Mouse (Mus musculus) hindbrain, embryonic 15.5 days (tissue): ENCODE measurements around the gene Dlgap1. TPM values are rescaled to one million over a fixed set of nuclear protein-coding genes. Genes with fewer than 3 reads are reported as not detected.

Experiments
- ATAC-seq: fragments of 200-750 bp; cut with Nextera tagmentation; 2 replicates; pipeline ENCODE4 v1.8.0; 2017; ENCODE audit warnings: low read depth, moderate number of reproducible peaks, moderate TSS enrichment; ENCODE audit not compliant: low FRiP score
- H3K27ac ChIP-seq: fragments of 300-500 bp; sonication (generic); replicated peaks from 2 replicates; pipeline ENCODE4 v1.5.1; 2015; ENCODE audit warnings: mild to moderate bottlenecking, inconsistent platforms
- H3K27me3 ChIP-seq: fragments of 300-500 bp; sonication (generic); 2 replicates; pipeline ENCODE4 v1.6.1; 2015; ENCODE audit warnings: control low read depth, inconsistent platforms
- H3K36me3 ChIP-seq: fragments of 300-500 bp; sonication (generic); 2 replicates; pipeline ENCODE4 v1.6.1; 2015; ENCODE audit warnings: control low read depth, inconsistent platforms
- H3K4me1 ChIP-seq: fragments of 300-500 bp; sonication (generic); replicated peaks from 2 replicates; pipeline ENCODE4 v1.6.1; 2015; ENCODE audit warnings: control low read depth, inconsistent platforms
- H3K4me2 ChIP-seq: fragments of 300-500 bp; sonication (generic); 2 replicates; pipeline ENCODE4 v1.6.1; 2015; ENCODE audit warnings: moderate library complexity, mild to moderate bottlenecking, inconsistent platforms
- H3K4me3 ChIP-seq: fragments of 300-500 bp; sonication (generic); 2 replicates; pipeline ENCODE4 v1.5.1; 2015; ENCODE audit warnings: mild to moderate bottlenecking, inconsistent platforms
- H3K9ac ChIP-seq: fragments of 300-500 bp; sonication (generic); 2 replicates; pipeline ENCODE4 v1.6.1; 2015; ENCODE audit warnings: inconsistent platforms
- H3K9me3 ChIP-seq: fragments of 300-500 bp; sonication (generic); 2 replicates; pipeline ENCODE4 v1.6.1; 2016; ENCODE audit warnings: control low read depth, inconsistent platforms
- WGBS: fragments of 180-500 bp; shearing (Covaris S2); methylation state at CpG from one replicate; pipeline ENCODE4 v1.1.7; 2015; 5-methylcytosine and 5-hydroxymethylcytosine counted together
- polyA plus RNA-seq: library from polyadenylated mRNA; unstranded; fragments of >200 nt; fragmentation: Nextera tagmentation; extraction: Ambion mirVana; gene quantifications from 2 replicates; pipeline ENCODE4 v1.2.1, GENCODE M21; 2015

The Dlgap1 gene
- polyA plus RNA-seq, 1 experiment from 2014 or later = 39.5 TPM

DNA sequence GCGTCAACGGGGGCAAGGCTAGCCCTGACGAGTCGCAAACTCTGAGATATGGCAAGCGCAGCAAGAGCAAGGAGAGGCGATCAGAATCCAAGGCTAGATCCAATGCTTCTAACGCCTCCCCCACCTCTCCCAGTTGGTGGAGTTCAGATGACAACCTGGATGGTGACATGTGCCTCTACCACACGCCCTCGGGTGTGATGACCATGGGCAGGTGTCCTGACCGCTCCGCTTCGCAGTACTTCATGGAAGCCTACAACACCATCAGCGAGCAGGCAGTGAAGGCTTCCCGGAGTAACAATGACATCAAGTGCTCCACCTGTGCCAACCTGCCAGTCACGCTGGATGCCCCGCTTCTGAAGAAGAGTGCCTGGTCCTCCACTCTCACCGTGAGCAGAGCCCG, 547.6 kb downstream of the Dlgap1 start:
- H3K4me2 ChIP-seq = no peak overlapping the region
- H3K27ac ChIP-seq = no peak overlapping the region
- peaks cover 7% of the 10 kb centered on the region for H3K4me1 ChIP-seq
- peaks cover 13% of the 10 kb centered on the region; the same call in 1 of the 2 replicates for H3K36me3 ChIP-seq
- 94% methylated on average over 18 of the region's 18 CpGs for WGBS
- no peak overlapping the region for H3K9ac ChIP-seq
- no peaks in the 10 kb centered on the region for H3K9me3 ChIP-seq
- no peaks in the 10 kb centered on the region for H3K27me3 ChIP-seq
- ATAC-seq = no peak
- no peak overlapping the region for H3K4me3 ChIP-seq

DNA sequence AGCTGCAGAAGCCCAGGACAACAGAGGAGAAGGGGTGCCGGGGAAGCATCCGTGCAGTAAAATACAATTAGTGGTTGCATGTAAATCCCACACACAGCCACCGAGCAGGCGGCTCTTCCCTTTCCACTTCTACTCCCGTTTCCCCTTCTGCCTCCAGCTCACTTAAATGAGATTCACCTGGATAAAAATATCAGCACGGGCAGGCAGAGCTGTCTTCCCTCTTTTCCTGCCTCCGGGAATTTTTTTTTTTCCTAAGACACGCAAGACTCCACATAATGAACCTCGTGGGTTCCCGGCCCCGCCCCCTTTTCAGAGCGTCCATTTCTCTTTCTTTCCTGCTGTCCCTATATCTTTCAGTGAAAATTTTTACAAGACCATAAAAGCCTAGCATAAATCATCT, 548.5 kb downstream of the Dlgap1 start:
- Histone ChIP-seq H3K27me3 (no peaks in the 10 kb centered on the region), H3K4me2 (no peak overlapping the region), H3K27ac (no peak overlapping the region), H3K9ac (no peak overlapping the region), H3K4me3 (no peak overlapping the region), H3K4me1 (peaks cover 13% of the 10 kb centered on the region), H3K9me3 (no peaks in the 10 kb centered on the region), H3K36me3 (peaks cover 13% of the 10 kb centered on the region; the same call in 1 of the 2 replicates)
- no peak for ATAC-seq
- WGBS = 85% methylated on average over 12 of the region's 12 CpGs

DNA sequence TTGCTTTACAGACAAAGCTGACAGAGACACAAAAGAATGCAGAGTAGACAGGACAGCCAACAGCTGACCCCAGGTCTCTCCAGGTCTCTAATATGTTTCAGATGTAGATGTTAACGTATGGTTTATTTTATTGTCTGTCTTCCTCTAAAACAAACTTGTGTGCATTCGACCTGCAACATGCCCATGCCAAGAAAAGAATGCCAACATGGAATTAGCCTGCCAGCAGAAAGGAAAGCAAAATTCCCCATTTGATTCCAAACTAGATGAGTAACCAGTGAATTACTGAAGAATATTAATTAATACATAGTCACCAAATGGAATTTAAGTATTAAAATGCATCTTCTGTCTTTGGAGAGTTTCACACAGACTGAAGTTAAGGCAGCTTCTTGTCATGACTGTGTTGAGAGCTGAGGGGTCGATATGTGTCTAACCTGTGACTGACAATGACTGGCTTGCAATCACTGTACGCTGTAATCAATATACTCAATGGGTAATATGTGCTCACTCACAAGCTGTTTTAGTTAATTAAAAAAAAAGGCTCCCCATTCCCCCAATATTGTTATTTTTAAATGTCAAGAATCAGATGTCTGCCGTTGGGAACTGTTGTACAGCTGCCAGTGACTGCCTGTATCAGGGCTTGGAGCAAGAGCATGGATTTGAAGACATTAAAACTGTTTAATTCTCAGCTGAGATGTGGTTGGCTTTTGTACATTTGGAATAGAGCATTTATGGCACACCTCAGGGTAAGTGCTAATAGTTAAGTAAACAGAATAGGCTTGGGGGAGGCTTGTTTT, 552.4 kb downstream of the Dlgap1 start:
- Histone ChIP-seq H3K4me1 (peaks cover 15% of the 10 kb centered on the region), H3K4me3 (no peak overlapping the region), H3K4me2 (peak overlapping the region; percentile 36), H3K9ac (no peak overlapping the region), H3K27me3 (no peaks in the 10 kb centered on the region), H3K27ac (no peak overlapping the region), H3K36me3 (peaks cover 12% of the 10 kb centered on the region; the same call in 1 of the 2 replicates), H3K9me3 (no peaks in the 10 kb centered on the region)
- 62% methylated on average over 5 of the region's 5 CpGs for WGBS
- no peak for ATAC-seq

DNA sequence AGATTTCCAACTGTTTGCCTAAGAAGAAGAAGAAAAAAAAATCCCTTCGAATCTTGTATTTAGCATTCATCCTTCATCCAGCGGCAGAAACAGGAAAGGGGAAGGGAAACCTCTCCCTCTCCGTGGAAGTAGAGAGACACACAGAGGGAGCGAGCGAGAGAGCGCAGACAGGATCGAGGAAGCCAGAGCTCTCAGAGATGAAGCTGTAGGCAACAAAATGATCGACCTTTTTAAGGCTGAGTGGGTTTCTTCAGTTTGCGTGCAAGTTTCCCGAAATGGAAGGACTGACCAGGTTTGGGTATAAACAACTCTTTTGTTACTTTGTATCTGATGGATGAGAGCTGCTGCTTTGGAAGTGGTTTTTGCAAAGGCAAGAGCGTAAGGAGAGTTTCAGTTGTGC, 553.1 kb downstream of the Dlgap1 start:
- WGBS = 43% methylated on average over 11 of the region's 11 CpGs
- Histone ChIP-seq H3K36me3 (peaks cover 5% of the 10 kb centered on the region; the same call in 1 of the 2 replicates), H3K9ac (no peak overlapping the region)

DNA sequence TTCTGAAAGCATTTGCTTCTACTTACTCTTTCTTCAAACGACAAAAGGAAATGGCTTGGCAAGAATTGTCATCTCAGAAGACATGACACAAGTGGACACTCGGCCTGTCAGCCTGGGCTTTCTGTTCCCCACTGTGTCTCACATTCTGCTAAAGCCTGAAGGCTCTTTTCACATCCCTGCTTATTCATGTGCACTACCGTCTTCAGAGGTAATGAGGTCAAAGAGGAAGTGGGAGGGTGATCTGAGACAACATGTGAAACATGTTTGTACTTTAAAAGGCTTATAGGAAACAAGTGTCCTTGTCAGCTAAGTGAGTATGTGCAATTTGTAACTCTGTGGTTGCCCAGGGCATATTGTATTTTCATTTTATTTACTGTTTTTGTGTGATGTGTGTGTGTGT, 557.1 kb downstream of the Dlgap1 start:
- Histone ChIP-seq H3K27me3 (no peaks in the 10 kb centered on the region), H3K9ac (no peak overlapping the region), H3K36me3 (no peaks in the 10 kb centered on the region), H3K4me1 (peaks cover 13% of the 10 kb centered on the region), H3K27ac (no peak overlapping the region), H3K9me3 (no peaks in the 10 kb centered on the region), H3K4me3 (no peak overlapping the region), H3K4me2 (no peak overlapping the region)
- ATAC-seq = no peak
- 52% methylated on average over 3 of the region's 3 CpGs for WGBS

More for the DNA sequence above, 553.1 kb downstream of the Dlgap1 start:
- peak overlapping the region; percentile 36 for H3K4me2 ChIP-seq
- H3K9me3 ChIP-seq = no peaks in the 10 kb centered on the region
- peaks cover 15% of the 10 kb centered on the region for H3K4me1 ChIP-seq
- ATAC-seq = no peak
- H3K27ac ChIP-seq = peak overlapping the region; percentile 32; the same call in 1 of the 2 replicates
- H3K27me3 ChIP-seq = no peaks in the 10 kb centered on the region
- H3K4me3 ChIP-seq = peak overlapping the region; percentile 30

DNA sequence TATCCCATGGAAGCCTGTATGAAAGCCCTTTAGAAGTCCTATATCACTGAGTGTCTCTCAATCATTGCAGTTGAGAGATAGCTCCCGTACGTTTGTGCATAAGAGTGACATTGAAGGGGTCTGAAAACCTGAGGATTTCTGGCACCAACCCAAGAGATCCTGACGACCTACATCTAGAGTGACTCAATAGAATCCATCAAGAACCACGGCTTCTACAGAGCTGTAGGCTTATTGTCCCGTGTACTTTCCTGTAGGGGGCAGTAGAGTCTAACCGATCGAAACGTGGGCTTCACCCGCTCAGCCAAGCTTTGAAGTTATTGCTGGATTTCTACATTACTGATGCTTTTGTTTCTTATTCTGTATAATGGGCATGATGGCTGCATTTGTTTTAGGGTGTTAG, 558.2 kb downstream of the Dlgap1 start:
- no peak overlapping the region for H3K27ac ChIP-seq
- H3K27me3 ChIP-seq = no peaks in the 10 kb centered on the region
- H3K9ac ChIP-seq = no peak overlapping the region
- no peak overlapping the region for H3K4me2 ChIP-seq
- H3K4me1 ChIP-seq = peaks cover 4% of the 10 kb centered on the region
- H3K9me3 ChIP-seq = no peaks in the 10 kb centered on the region
- H3K4me3 ChIP-seq = no peak overlapping the region
- 31% methylated on average over 9 of the region's 9 CpGs for WGBS
- H3K36me3 ChIP-seq = no peaks in the 10 kb centered on the region
- no peak for ATAC-seq

DNA sequence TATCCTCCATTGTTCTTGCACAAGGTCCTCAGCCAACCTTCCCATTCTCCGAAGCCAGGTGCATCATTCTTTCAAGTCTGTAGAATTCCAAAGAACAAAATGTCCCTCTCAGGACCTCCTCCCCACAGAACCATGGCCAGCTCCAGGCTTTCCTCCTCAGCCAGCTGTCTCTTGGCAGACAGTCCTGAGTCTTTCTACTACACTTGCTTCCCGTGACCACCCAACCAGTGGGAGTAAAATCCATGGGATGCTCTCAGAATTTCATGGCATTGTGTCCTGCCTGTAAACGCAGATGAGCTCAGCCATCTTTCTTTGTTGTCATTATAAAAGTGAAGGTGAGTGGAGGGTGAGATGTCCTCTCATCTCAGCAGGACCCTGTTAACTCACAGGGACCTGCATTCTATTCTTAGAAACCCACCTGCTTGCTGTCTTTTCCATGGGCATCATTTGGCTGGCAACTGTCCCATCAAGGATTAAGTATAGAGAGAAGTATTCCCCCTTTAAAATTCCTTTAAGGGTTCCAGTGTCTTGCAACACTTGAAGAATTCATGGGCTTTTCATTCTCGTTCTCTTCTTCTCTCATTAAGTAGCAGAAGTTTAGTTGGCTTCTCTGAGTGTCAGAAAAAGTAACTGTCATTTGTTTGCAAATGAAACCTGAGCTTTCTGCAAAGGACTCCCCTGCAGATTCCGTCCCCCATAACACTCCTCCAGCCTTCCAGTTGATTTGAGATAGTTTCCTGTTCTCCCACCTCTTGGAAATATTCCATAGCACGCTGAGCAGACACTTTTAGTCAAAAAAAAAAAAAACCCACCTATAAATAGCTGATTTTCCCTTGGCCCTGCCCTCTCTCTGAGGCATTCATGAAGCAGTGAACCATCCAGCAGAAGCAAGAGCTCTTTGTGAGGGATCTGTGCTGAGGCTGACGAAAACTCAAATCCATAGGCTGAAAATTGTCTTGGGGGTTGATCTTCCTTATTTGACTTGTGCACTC, 559.6 kb downstream of the Dlgap1 start:
- H3K9me3 ChIP-seq = no peaks in the 10 kb centered on the region
- no peak overlapping the region for H3K9ac ChIP-seq
- no peaks in the 10 kb centered on the region for H3K36me3 ChIP-seq
- ATAC-seq = no peak
- H3K4me1 ChIP-seq = no peaks in the 10 kb centered on the region
- 64% methylated on average over 7 of the region's 7 CpGs for WGBS
- no peak overlapping the region for H3K4me3 ChIP-seq
- H3K4me2 ChIP-seq = no peak overlapping the region
- no peak overlapping the region for H3K27ac ChIP-seq
- no peaks in the 10 kb centered on the region for H3K27me3 ChIP-seq

DNA sequence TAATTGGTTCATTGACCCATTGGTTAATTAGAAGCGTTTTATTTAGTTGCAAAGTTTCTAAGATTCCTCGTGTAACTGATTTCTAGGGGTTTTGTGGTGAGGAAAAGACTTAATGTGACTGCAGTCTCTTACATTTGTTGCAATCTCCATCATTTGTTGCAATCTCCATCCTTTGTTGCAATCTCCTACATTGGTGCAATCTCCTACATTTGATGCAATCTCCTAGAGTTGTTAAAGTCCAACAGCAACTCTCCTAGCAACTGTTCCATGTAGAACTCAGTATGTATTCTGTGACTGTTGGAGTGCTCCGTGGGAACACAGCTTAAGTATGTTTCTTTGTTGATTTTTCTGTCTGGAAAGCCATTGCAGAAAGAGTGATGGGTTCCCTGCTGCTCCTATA, 565.4 kb downstream of the Dlgap1 start:
- H3K36me3 ChIP-seq = no peaks in the 10 kb centered on the region
- no peak for ATAC-seq
- H3K9me3 ChIP-seq = no peaks in the 10 kb centered on the region
- H3K4me2 ChIP-seq = no peak overlapping the region
- H3K4me3 ChIP-seq = no peak overlapping the region
- no peaks in the 10 kb centered on the region for H3K4me1 ChIP-seq
- H3K9ac ChIP-seq = no peak overlapping the region
- no peaks in the 10 kb centered on the region for H3K27me3 ChIP-seq
- 72% methylated on average over 3 of the region's 3 CpGs for WGBS
- H3K27ac ChIP-seq = no peak overlapping the region

DNA sequence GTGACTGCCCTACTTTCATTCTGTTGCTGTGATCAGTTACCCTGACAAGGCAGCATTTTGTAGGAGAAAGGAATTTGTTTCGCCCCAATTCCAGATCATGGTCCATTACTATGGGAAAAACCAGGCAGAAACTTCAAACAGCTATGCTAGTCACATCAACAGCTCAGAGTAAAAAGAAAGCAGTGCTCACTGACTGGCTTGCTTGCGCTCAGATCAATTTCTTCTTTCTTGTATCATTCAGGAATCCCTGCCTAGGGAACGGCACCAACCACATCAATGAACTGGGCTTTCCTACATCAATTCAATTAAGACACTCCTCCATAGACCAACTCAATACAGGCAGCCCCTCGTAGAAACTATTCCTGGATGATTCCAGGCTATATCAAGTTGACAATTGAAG, 572.9 kb downstream of the Dlgap1 start:
- Histone ChIP-seq H3K4me2 (no peak overlapping the region), H3K4me3 (no peak overlapping the region), H3K9me3 (no peaks in the 10 kb centered on the region), H3K4me1 (no peaks in the 10 kb centered on the region), H3K36me3 (no peaks in the 10 kb centered on the region), H3K27ac (no peak overlapping the region), H3K9ac (no peak overlapping the region), H3K27me3 (no peaks in the 10 kb centered on the region)
- no peak for ATAC-seq
- WGBS = 84% methylated on average over 4 of the region's 4 CpGs

DNA sequence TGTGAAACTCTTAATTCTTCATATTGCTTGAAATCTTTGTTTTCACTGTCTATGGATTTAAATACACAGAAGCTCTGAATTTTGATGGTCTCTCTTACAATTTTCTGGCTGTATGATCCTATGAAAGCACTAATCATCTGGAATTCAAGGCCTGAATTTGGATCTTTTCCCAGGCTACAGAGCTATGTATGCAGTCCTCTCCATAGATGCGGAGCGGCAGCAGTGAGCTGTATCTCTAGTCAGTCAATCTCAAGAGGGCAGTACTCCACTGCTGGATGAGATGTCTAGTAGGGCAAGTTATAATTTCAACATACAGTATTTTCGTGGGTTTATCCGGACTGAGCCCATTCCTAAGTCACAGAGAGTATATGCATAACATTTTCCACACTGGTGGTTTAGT, 581.9 kb downstream of the Dlgap1 start:
- 85% methylated on average over 4 of the region's 4 CpGs for WGBS
- H3K27ac ChIP-seq = no peak overlapping the region
- H3K9me3 ChIP-seq = no peaks in the 10 kb centered on the region
- H3K4me2 ChIP-seq = no peak overlapping the region
- H3K4me3 ChIP-seq = no peak overlapping the region
- no peaks in the 10 kb centered on the region for H3K4me1 ChIP-seq
- no peaks in the 10 kb centered on the region for H3K36me3 ChIP-seq
- no peak for ATAC-seq
- H3K9ac ChIP-seq = no peak overlapping the region
- no peaks in the 10 kb centered on the region for H3K27me3 ChIP-seq

DNA sequence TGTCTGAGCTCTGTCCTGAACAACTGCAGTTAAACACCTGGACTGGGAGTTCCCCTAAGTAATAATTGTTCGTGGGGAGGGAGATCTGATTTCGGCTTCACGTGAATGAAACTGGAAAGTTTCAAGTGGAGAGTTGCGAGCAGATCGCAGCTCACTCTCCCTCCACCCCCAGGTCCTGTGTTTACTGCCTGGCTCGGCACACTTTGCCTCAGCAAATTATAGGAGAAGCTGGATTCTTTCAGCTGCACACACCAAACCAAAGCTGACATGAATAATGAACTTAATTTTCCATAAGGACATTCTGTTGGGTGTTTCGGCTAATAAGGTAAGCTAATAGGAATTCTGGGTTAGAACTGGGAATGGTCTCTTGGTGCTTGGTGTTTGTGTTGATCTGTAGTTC, 592.7 kb downstream of the Dlgap1 start:
- Histone ChIP-seq H3K36me3 (no peaks in the 10 kb centered on the region), H3K4me1 (no peaks in the 10 kb centered on the region), H3K9ac (no peak overlapping the region), H3K27me3 (no peaks in the 10 kb centered on the region), H3K4me2 (no peak overlapping the region), H3K4me3 (no peak overlapping the region), H3K9me3 (no peaks in the 10 kb centered on the region), H3K27ac (no peak overlapping the region)
- WGBS = 72% methylated on average over 7 of the region's 7 CpGs
- no peak for ATAC-seq

DNA sequence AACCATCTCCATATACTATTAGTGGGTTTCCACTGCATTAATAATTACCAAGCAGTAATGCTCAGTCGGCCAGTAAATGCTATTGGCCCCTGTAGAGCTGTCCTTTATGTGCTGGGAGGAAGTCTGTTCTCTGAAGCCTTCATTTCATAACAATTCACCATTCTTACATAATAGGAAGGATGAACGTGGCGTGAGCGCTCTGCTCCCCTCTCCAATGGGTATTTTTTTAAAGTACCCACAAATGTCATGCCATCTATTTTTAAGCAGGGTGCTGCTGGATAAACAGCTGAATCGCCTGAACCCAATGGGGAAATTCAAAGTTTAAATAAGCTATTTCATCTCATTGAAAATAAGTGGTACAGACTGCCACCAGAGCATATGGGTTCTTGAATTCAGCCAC, 602.0 kb downstream of the Dlgap1 start:
- H3K4me3 ChIP-seq = no peak overlapping the region
- no peaks in the 10 kb centered on the region for H3K9me3 ChIP-seq
- WGBS = 66% methylated on average over 5 of the region's 5 CpGs
- no peaks in the 10 kb centered on the region for H3K36me3 ChIP-seq
- no peak overlapping the region for H3K9ac ChIP-seq
- H3K27ac ChIP-seq = no peak overlapping the region
- H3K4me2 ChIP-seq = no peak overlapping the region
- no peak for ATAC-seq
- no peaks in the 10 kb centered on the region for H3K4me1 ChIP-seq
- H3K27me3 ChIP-seq = no peaks in the 10 kb centered on the region
